Comparison of ENCODE assay signal across 9 mouse cellular contexts in genomic region chr14:15438096-15438484, GRCm38 (mm10). TPM values are rescaled to one million over a fixed set of nuclear protein-coding genes. Genes with fewer than 3 reads are reported as not detected.
DNase-seq lines count a peak whose midpoint lies in the region; ATAC-seq and TF ChIP-seq lines count a peak whose summit lies in the region.
"Had no signal": no experiment of that assay in that cellular context is flagged by ENCODE, and none has a peak within 500 bp of the region (broad histone marks: within the 10 kb centered on the region; RNA-seq: fewer than 3 reads in every experiment).

No protein-coding gene starts in this region.

- peaks cover 32% of the 10 kb centered on the region for H3K27me3 ChIP-seq in kidney, embryonic 15.5 days
- H3K27me3 ChIP-seq in forebrain, embryonic 16.5 days (replicated peaks; ENCODE audit: control insufficient read depth, insufficient read depth, low read length): no peaks in the 10 kb centered on the region; the same call in 1 of the 2 replicates
- peaks cover 9% of the 10 kb centered on the region; the same call in 1 of the 2 replicates for H3K27me3 ChIP-seq in intestine, postnatal 0 days (replicated peaks; ENCODE audit: control insufficient read depth, insufficient read depth, low read length)

- peaks cover 13% of the 10 kb centered on the region for H3K4me1 ChIP-seq in kidney, embryonic 15.5 days
- H3K4me1 ChIP-seq in forebrain, embryonic 16.5 days (replicated peaks; ENCODE audit: control insufficient read depth, insufficient read depth, low read length): peaks cover 2% of the 10 kb centered on the region; the same call in 1 of the 2 replicates
- 0 out of 2 replicates have a peak, but pooled peaks cover 3% of the 10 kb centered on the region for H3K4me1 ChIP-seq in intestine, postnatal 0 days (replicated peaks; ENCODE audit: control insufficient read depth, insufficient read depth, low read length)

- no peak for TF ChIP-seq CTCF in intestine, postnatal 0 days (IDR thresholded peaks at IDR 0.05; ENCODE audit: low read depth)

- ATAC-seq in kidney, embryonic 15.5 days (replicated peaks; ENCODE audit: low FRiP score): peak; percentile 47
- ATAC-seq in forebrain, embryonic 16.5 days: peak; percentile 34
- no peak for ATAC-seq in intestine, postnatal 0 days
- ATAC-seq in erythroid progenitor cell, adult 5-6 weeks (replicated peaks; ENCODE audit: low FRiP score, poor library complexity, severe bottlenecking): no peak
- ATAC-seq: Patski had no signal

- peak overlapping the region; percentile 55 for H3K9ac ChIP-seq in kidney, embryonic 15.5 days
- peak overlapping the region; percentile 49 for H3K9ac ChIP-seq in forebrain, embryonic 16.5 days (replicated peaks; ENCODE audit: low read depth, low read length)
- H3K9ac ChIP-seq in intestine, postnatal 0 days (ENCODE audit: low read depth, low read length): no peak overlapping the region

- H3K4me3 ChIP-seq in kidney, embryonic 15.5 days (replicated peaks): peak overlapping the region; percentile 62
- H3K4me3 ChIP-seq in forebrain, embryonic 16.5 days (replicated peaks; ENCODE audit: low read length): peak overlapping the region; percentile 49
- peak overlapping the region; percentile 57 for H3K4me3 ChIP-seq in intestine, postnatal 0 days (ENCODE audit: low read depth, low read length)

- WGBS in kidney, embryonic 15.5 days: under 1% methylated on average over 11 of the region's 11 CpGs
- 0% methylated on average over 11 of the region's 11 CpGs for WGBS in forebrain, embryonic 16.5 days
- WGBS in intestine, postnatal 0 days: under 1% methylated on average over 11 of the region's 11 CpGs

- peak overlapping the region; percentile 98 for H3K4me2 ChIP-seq in kidney, embryonic 15.5 days
- peak overlapping the region; percentile 60 for H3K4me2 ChIP-seq in forebrain, embryonic 16.5 days (ENCODE audit: low read length)
- H3K4me2 ChIP-seq in intestine, postnatal 0 days (replicated peaks; ENCODE audit: low read depth): peak overlapping the region; percentile 80

- H3K9me3 ChIP-seq in kidney, embryonic 15.5 days (replicated peaks): no peaks in the 10 kb centered on the region
- no peaks in the 10 kb centered on the region for H3K9me3 ChIP-seq in forebrain, embryonic 16.5 days (ENCODE audit: control insufficient read depth, low read length)
- no peaks in the 10 kb centered on the region for H3K9me3 ChIP-seq in intestine, postnatal 0 days (ENCODE audit: control insufficient read depth)

- H3K27ac ChIP-seq in kidney, embryonic 15.5 days: no peak overlapping the region
- no peak overlapping the region for H3K27ac ChIP-seq in forebrain, embryonic 16.5 days (ENCODE audit: low read length)
- H3K27ac ChIP-seq in intestine, postnatal 0 days (ENCODE audit: low read depth, low read length): no peak overlapping the region

- no peaks in the 10 kb centered on the region for H3K36me3 ChIP-seq in kidney, embryonic 15.5 days
- no peaks in the 10 kb centered on the region for H3K36me3 ChIP-seq in forebrain, embryonic 16.5 days (ENCODE audit: control insufficient read depth, insufficient read depth)
- H3K36me3 ChIP-seq in intestine, postnatal 0 days (ENCODE audit: control insufficient read depth, insufficient read depth): no peaks in the 10 kb centered on the region

- DNase-seq in kidney, adult 8-10 months: no peak
- DNase-seq in cerebellum, adult 11 months: peak; percentile 39
- DNase-seq in lung, postnatal 14 days: peak; percentile 1
- peak; percentile 4 for DNase-seq in yolk sac, embryonic 10.5 days (ENCODE audit: low spot score)

RNA-seq across cellular contexts. Expression of gene Lrrc3b, which starts 0.7 kb away (rescaled TPM):
- polyA plus RNA-seq in kidney, embryonic 15.5 days (2015; fragmentation: Nextera tagmentation; extraction: Ambion mirVana): 4.4 and 5.4 TPM in 2 replicates
- 5.3 and 10.1 TPM in 2 replicates for polyA plus RNA-seq in forebrain, embryonic 16.5 days (2015; fragmentation: Nextera tagmentation; extraction: Ambion mirVana)
- 1.4 and 1.9 TPM in 2 replicates for polyA plus RNA-seq in intestine, postnatal 0 days (2015; fragmentation: Nextera tagmentation; extraction: Ambion mirVana)
- total RNA-seq in erythroid progenitor cell, adult 5-6 weeks (2015; ENCODE audit: low replicate concordance): not detected in 2 replicates
- total RNA-seq in erythroid progenitor cell, adult 5-6 weeks (2017; ENCODE audit: low replicate concordance): not detected in 2 replicates
- polyA plus RNA-seq: Patski had no signal

Comparison
In these comparisons a context has a peak if more than half of its experiments do, and no peak if none do; other contexts are left out.
1. ATAC-seq: peak in kidney, embryonic 15.5 days (single experiment) and forebrain, embryonic 16.5 days (single experiment); none in intestine, postnatal 0 days (single experiment) and erythroid progenitor cell, adult 5-6 weeks (single experiment).
2. DNase-seq: peak in cerebellum, adult 11 months (single experiment), lung, postnatal 14 days (single experiment) and yolk sac, embryonic 10.5 days (single experiment); none in kidney, adult 8-10 months (0 of 2).
3. Peak in every context shown above with its lines, with median percentiles within 50 percentile points of each other: H3K4me2 ChIP-seq and H3K4me3 ChIP-seq.